Mouse (Mus musculus): ENCODE results near the gene Prkar1a. TPM values are rescaled to one million over a fixed set of nuclear protein-coding genes. Genes with fewer than 3 reads are reported as not detected.
A peak's percentile ranks its signal among the peaks of the same experiment; 100 is the strongest.

The Prkar1a gene
- total and polyA plus RNA-seq, 2 experiments from 2014 or later: 231 to 473 TPM

DNA sequence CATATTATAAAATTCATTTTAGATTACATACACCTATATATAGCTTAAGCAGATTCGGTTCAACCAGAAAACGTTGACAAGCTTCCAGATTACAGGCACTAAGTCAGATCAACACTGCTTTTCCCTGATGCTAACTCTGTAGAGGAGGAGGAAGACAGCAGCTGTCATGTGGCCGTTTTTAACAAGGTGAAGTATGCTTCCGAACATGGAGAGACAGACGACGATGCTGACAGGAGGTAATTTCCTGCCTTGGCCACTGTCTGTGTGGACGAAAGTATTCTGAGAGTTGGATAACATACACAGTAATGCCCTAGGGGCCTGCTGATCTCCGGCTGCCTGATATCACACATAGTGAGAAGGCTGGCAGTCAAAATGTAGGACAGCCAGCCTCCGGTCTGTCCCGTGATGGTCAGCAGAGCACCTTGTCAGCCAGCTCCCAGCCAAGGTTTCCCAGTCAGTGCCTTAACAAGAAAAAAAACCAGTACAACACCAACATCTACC lies 20.1 kb upstream of the Prkar1a start:
- Histone ChIP-seq H3K9ac (replicated peaks; ENCODE audit: low read length, poor library complexity, severe bottlenecking) (no peak overlapping the region), H3K36me3 (ENCODE audit: insufficient read depth, low read length) (no peaks in the 10 kb centered on the region), H3K27ac (ENCODE audit: low read depth, low read length) (no peak overlapping the region), H3K27me3 (ENCODE audit: insufficient read depth, low read length) (no peaks in the 10 kb centered on the region), H3K9me3 (ENCODE audit: low read length) (no peaks in the 10 kb centered on the region), H3K4me2 (ENCODE audit: low read depth, low read length, poor library complexity, severe bottlenecking) (no peak overlapping the region), H3K4me1 (ENCODE audit: insufficient read depth, low read length) (no peaks in the 10 kb centered on the region), H3K4me3 (ENCODE audit: low read depth, low read length) (no peak overlapping the region)
- ATAC-seq (ENCODE audit: low FRiP score): no peak
- no peak for DNase-seq (ENCODE audit: low spot score)
- no peak for TF ChIP-seq CTCF (IDR thresholded peaks at IDR 0.05)
- 73% methylated on average over 10 of the region's 10 CpGs for WGBS

- no peak overlapping the region for H3K4me2 ChIP-seq (ENCODE audit: low read depth, low read length, poor library complexity, severe bottlenecking)
- no peak for ATAC-seq (ENCODE audit: low FRiP score)
- no peak overlapping the region for H3K9ac ChIP-seq (replicated peaks; ENCODE audit: low read length, poor library complexity, severe bottlenecking)
- no peak overlapping the region for H3K4me3 ChIP-seq (ENCODE audit: low read depth, low read length)
- no peaks in the 10 kb centered on the region for H3K9me3 ChIP-seq (ENCODE audit: low read length)
- no peak for DNase-seq (ENCODE audit: low spot score)
- H3K36me3 ChIP-seq (ENCODE audit: insufficient read depth, low read length): no peaks in the 10 kb centered on the region
- no peak for TF ChIP-seq CTCF (IDR thresholded peaks at IDR 0.05)
- H3K27ac ChIP-seq (ENCODE audit: low read depth, low read length): no peak overlapping the region
- 84% methylated on average over 9 of the region's 9 CpGs for WGBS
- H3K27me3 ChIP-seq (ENCODE audit: insufficient read depth, low read length): no peaks in the 10 kb centered on the region
- H3K4me1 ChIP-seq (ENCODE audit: insufficient read depth, low read length): no peaks in the 10 kb centered on the region
Observed at GRCm38 (mm10) chr11:109634928-109635327, 14.3 kb upstream of the Prkar1a start.

GRCm38 (mm10) chr11:109635871-109636395 lies 13.3 kb upstream of the Prkar1a start:
- ATAC-seq (ENCODE audit: low FRiP score): no peak
- Histone ChIP-seq H3K9me3 (ENCODE audit: low read length) (no peaks in the 10 kb centered on the region), H3K27me3 (ENCODE audit: insufficient read depth, low read length) (no peaks in the 10 kb centered on the region), H3K36me3 (ENCODE audit: insufficient read depth, low read length) (no peaks in the 10 kb centered on the region), H3K4me3 (ENCODE audit: low read depth, low read length) (no peak overlapping the region), H3K27ac (ENCODE audit: low read depth, low read length) (no peak overlapping the region), H3K9ac (replicated peaks; ENCODE audit: low read length, poor library complexity, severe bottlenecking) (no peak overlapping the region), H3K4me2 (ENCODE audit: low read depth, low read length, poor library complexity, severe bottlenecking) (no peak overlapping the region), H3K4me1 (ENCODE audit: insufficient read depth, low read length) (no peaks in the 10 kb centered on the region)
- no peak for TF ChIP-seq CTCF (IDR thresholded peaks at IDR 0.05)
- 68% methylated on average over 6 of the region's 6 CpGs for WGBS
- DNase-seq (ENCODE audit: low spot score): no peak

- H3K9ac ChIP-seq (replicated peaks; ENCODE audit: low read length, poor library complexity, severe bottlenecking): no peak overlapping the region
- H3K4me2 ChIP-seq (ENCODE audit: low read depth, low read length, poor library complexity, severe bottlenecking): no peak overlapping the region
- H3K27ac ChIP-seq (ENCODE audit: low read depth, low read length): no peak overlapping the region
- no peaks in the 10 kb centered on the region for H3K36me3 ChIP-seq (ENCODE audit: insufficient read depth, low read length)
- WGBS: 84% methylated on average over 5 of the region's 5 CpGs
- DNase-seq (ENCODE audit: low spot score) (no peak), ATAC-seq (ENCODE audit: low FRiP score) (no peak)
- H3K27me3 ChIP-seq (ENCODE audit: insufficient read depth, low read length): no peaks in the 10 kb centered on the region
- TF ChIP-seq CTCF (IDR thresholded peaks at IDR 0.05): no peak
- H3K9me3 ChIP-seq (ENCODE audit: low read length): no peaks in the 10 kb centered on the region
- no peak overlapping the region for H3K4me3 ChIP-seq (ENCODE audit: low read depth, low read length)
- no peaks in the 10 kb centered on the region for H3K4me1 ChIP-seq (ENCODE audit: insufficient read depth, low read length)
Observed at GRCm38 (mm10) chr11:109641498-109642222, 7.5 kb upstream of the Prkar1a start.

GRCm38 (mm10) chr11:109648510-109648909 lies 695 bp upstream of the Prkar1a start:
- Histone ChIP-seq H3K9me3 (ENCODE audit: low read length) (no peaks in the 10 kb centered on the region), H3K27ac (ENCODE audit: low read depth, low read length) (peak overlapping the region; percentile 98), H3K4me2 (ENCODE audit: low read depth, low read length, poor library complexity, severe bottlenecking) (peak overlapping the region; percentile 69), H3K27me3 (ENCODE audit: insufficient read depth, low read length) (no peaks in the 10 kb centered on the region), H3K36me3 (ENCODE audit: insufficient read depth, low read length) (no peaks in the 10 kb centered on the region), H3K4me1 (ENCODE audit: insufficient read depth, low read length) (peaks cover 27% of the 10 kb centered on the region), H3K9ac (replicated peaks; ENCODE audit: low read length, poor library complexity, severe bottlenecking) (peak overlapping the region; percentile 97; the same call in 1 of the 2 replicates), H3K4me3 (ENCODE audit: low read depth, low read length) (no peak overlapping the region)
- ATAC-seq (ENCODE audit: low FRiP score) (no peak), DNase-seq (ENCODE audit: low spot score) (peak; percentile 83)
- TF ChIP-seq CTCF (IDR thresholded peaks at IDR 0.05): no peak
- 29% methylated on average over 7 of the region's 7 CpGs for WGBS
